Mouse (Mus musculus) embryo, embryonic 11.5 days (tissue): ENCODE measurements around the gene Sez6l.
A peak's percentile ranks its signal among the peaks of the same experiment; 100 is the strongest.

Experiments
- DNase-seq: peaks from one replicate; pipeline ENCODE4 v3.0.0-alpha.2; 2012; ENCODE audit warnings: low read depth, low spot score

Gene Sez6l

GRCm38 (mm10) chr5:112584155-112584769 lies 7.3 kb upstream of the Sez6l start:
- no peak for DNase-seq

GRCm38 (mm10) chr5:112583304-112583703 lies 6.3 kb upstream of the Sez6l start:
- peak; percentile 38 for DNase-seq

GRCm38 (mm10) chr5:112577750-112578149 lies 765 bp upstream of the Sez6l start:
- no peak for DNase-seq

GRCm38 (mm10) chr5:112576361-112576992 lies 508 bp downstream of the Sez6l start:
- no peak for DNase-seq

- no peak for DNase-seq
These were observed 1.7 kb downstream of the Sez6l start for GRCm38 (mm10) chr5:112575151-112575915.

GRCm38 (mm10) chr5:112573916-112574315 lies 3.1 kb downstream of the Sez6l start:
- DNase-seq, result peak; percentile 34

GRCm38 (mm10) chr5:112572217-112572616 lies 4.8 kb downstream of the Sez6l start:
- no peak for DNase-seq

GRCm38 (mm10) chr5:112565489-112565888 lies 11.5 kb downstream of the Sez6l start:
- DNase-seq, result no peak

- no peak for DNase-seq
These were observed 11.9 kb downstream of the Sez6l start for GRCm38 (mm10) chr5:112565083-112565482.

- no peak for DNase-seq
These were observed 16.0 kb downstream of the Sez6l start for GRCm38 (mm10) chr5:112560869-112561499.

GRCm38 (mm10) chr5:112560139-112560538 lies 16.8 kb downstream of the Sez6l start:
- no peak for DNase-seq

GRCm38 (mm10) chr5:112557396-112557795 lies 19.6 kb downstream of the Sez6l start:
- no peak for DNase-seq

- no peak for DNase-seq
These were observed 20.3 kb downstream of the Sez6l start for GRCm38 (mm10) chr5:112556640-112557039.

- no peak for DNase-seq
These were observed 22.5 kb downstream of the Sez6l start for GRCm38 (mm10) chr5:112554508-112554907.

- DNase-seq, result no peak
These were observed 24.2 kb downstream of the Sez6l start for GRCm38 (mm10) chr5:112552786-112553185.

GRCm38 (mm10) chr5:112551975-112552728 lies 24.8 kb downstream of the Sez6l start:
- DNase-seq, result no peak

GRCm38 (mm10) chr5:112548846-112549620 lies 28.0 kb downstream of the Sez6l start:
- no peak for DNase-seq

GRCm38 (mm10) chr5:112546771-112547170 lies 30.2 kb downstream of the Sez6l start:
- DNase-seq, result no peak

GRCm38 (mm10) chr5:112538295-112538694 lies 38.7 kb downstream of the Sez6l start:
- no peak for DNase-seq

- no peak for DNase-seq
These were observed 41.1 kb downstream of the Sez6l start for GRCm38 (mm10) chr5:112535868-112536267.

GRCm38 (mm10) chr5:112534146-112534545 lies 42.8 kb downstream of the Sez6l start:
- DNase-seq, result no peak
